Mouse (Mus musculus) mesoderm, embryonic 11.5 days (tissue): ENCODE data around the gene Dclre1c.

ENCODE experiments used
- DNase-seq: peaks from one replicate; pipeline ENCODE4 v3.0.0-alpha.2; 2012; ENCODE audit warnings: low read depth, low spot score

Gene Dclre1c

GRCm38 (mm10) chr2:3474861-3475283 lies 50.9 kb downstream of the Dclre1c start, which contains the start of gene Suv39h2:
Gene Suv39h2, minus strand, starts transcription at chr2:3475031.
- DNase-seq: peak; percentile 97

DNA sequence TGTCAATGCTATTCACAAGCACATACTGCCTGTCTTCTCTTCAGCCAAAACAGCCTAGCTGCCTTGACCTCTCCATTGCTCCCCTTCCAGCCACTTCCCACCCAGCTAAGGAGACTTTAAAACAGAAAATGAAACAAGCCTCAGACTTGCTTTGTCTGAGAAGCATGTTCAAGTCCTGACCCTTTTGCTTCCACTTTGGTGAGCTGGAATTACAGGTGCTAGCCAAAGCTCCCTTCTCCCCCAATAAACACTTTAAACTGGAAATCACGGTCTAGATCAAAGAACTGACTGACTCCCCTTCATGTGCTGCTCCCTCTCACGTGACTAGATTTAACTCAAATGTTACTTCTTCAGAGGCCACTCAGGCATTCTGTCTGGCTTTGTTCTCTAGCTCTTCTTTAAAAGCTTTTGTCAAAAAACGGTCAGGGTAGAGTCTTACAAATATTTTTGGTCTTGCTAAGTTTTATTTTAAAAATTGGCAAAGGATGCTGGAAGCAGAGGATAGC lies 51.9 kb downstream of the Dclre1c start:
- DNase-seq: no peak

- DNase-seq: no peak
Observed at GRCm38 (mm10) chr2:3480239-3480638, 56.3 kb downstream of the Dclre1c start.

GRCm38 (mm10) chr2:3489816-3490215 lies 65.9 kb downstream of the Dclre1c start:
- no peak for DNase-seq

DNA sequence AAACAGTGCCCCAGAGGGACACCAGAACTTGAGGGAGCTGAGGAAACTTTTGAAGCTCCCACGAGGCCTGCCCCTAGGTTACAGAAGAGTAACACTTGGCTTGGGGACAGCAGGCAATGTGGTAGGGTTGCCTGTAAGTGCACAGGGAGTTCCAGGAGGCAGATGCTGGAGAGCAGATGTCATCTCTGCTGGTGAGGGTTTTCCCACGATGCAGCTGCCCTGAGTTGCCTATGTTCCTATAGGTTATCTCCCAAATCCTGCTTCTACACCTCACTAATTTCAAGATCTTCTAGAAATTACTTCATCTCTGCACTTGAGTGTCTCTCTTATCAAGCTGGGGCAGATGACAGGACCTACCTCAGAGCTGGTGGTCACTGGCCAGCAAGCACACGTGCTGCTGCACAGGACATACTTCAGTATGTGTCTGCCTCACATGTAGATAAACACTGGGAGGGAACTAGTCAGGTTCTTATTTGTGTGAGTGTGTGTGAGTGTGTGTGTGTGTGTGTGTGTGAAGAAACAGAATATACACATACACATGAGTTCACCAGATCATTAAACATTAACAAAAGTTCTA lies 70.0 kb downstream of the Dclre1c start:
- no peak for DNase-seq

- no peak for DNase-seq
Observed at GRCm38 (mm10) chr2:3499543-3499942, 75.6 kb downstream of the Dclre1c start.

- no peak for DNase-seq
Observed at GRCm38 (mm10) chr2:3500886-3501285, 77.0 kb downstream of the Dclre1c start.

DNA sequence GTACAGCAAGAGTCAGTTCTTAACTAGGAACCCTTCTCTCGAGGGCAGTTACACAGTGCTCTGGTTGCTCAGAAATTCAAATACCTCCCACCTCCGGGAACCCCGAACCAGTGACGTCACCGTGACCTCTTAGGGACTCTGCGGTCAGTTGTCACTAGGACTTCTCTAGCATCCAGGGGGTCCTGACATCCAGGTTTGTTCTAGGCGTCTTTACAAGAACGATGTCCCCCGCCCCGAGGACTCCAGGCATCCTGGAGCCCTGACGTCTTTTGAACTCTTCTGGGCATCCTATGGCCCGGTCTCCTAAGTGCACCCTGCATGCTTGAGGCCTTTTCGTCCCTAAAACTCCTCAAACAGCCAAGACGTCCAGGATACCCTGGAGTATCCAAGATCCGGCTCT lies 88.1 kb downstream of the Dclre1c start:
- peak; percentile 71 for DNase-seq

- DNase-seq: peak; percentile 99
Observed at GRCm38 (mm10) chr2:3512552-3513454, 88.9 kb downstream of the Dclre1c start, which contains the start of the genes Gm45902, Hspa14 and Cdnf. Gene Gm45902, minus strand, starts transcription at chr2:3512790. Gene Hspa14, minus strand, starts transcription at chr2:3512814. Gene Cdnf, plus strand, starts transcription at chr2:3513030.
